Mouse (Mus musculus) natural killer cell, adult 2 months (primary cell): Measurements from ENCODE around the gene Wdr66.

ENCODE experiments used
- DNase-seq, 2 experiments: peaks; one replicate each; pipeline ENCODE4 v3.0.0; 2022; ENCODE audit warnings: low spot score in 2 of 2

Wdr66 gene

DNA sequence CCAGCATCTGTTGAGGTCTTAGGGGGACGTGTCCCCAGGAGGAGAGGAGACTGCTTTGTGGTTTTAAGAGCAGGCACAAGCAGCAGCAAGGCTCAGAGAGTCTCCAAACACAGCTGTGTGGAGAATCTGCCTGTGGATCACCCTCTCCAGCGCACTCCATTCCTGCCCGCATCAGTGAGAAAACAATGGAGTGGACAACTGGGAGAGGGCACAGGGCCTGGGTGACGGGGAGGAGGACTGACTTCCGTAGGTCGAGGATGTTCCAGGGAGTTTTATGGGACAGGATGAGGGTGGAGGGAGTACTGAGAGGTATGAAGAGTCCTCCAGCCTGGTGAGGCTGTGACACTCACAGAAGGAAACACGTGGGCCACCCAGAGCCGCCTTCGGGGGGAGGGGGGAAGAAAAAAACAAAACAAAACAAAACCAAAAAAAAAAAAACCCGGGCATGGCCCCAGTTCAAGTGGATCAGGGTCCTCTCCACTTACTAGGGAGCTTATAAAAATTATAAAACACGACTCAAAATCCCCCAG is 62.0 kb downstream of the Wdr66 start:
- peak in 1 of 2 experiments; percentile 24 for DNase-seq

DNA sequence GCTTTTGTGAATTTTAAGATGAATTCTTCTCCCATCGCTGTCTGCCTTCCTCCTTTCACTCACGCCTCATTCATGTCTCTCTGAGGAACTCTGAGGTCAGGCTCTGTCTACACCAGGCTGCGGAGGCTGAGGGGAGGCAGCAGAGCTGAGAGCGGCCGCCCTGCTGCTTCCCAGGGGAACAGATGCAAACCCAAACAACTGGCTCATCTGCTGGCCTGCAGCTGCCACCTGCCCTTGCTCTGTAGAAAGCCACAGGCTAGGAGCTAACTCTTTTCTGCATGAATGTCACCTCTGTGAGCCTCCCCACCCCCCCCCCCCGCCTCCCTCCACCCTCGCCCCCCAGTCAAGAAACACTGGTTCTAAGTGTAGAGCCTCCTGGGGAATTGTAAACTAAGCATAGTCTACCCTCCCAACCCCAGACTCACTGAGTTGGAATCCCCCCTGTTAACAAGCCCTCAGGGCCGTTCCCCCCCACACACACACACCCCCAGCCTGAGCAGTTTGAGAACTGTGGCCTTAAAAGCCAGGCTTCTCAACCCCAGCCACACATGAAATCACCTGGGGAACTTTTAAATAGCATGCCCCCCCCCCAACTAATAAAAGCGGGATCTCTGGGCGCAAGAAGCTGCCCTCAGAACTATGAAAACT is 63.4 kb downstream of the Wdr66 start:
- peak in 1 of 2 experiments; percentile 55 for DNase-seq

DNA sequence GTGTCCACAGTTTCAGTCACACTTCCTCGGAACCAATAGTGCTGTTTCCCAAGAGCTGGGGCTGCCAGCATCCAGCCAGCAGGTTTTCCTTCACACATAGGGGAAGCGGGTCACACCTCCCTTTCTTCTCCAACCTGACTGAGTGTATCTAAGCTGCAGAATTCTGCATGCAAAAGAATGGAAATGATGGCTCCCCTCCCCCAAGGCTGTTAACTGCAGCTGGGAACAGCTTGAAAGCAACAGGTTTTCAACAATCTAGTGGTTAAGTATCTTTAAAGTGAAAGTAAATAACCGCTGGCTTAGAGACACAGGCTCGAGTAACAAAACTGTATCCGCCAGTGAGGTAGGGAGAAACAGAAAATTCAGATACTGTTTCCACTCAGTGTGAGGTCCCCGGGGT is 66.1 kb downstream of the Wdr66 start:
- peak in 1 of 2 experiments; percentile 10 for DNase-seq

- DNase-seq, result peak in 1 of 2 experiments; percentile 33
Measured at GRCm38 (mm10) chr5:123320136-123320535, 68.2 kb downstream of the Wdr66 start.

DNA sequence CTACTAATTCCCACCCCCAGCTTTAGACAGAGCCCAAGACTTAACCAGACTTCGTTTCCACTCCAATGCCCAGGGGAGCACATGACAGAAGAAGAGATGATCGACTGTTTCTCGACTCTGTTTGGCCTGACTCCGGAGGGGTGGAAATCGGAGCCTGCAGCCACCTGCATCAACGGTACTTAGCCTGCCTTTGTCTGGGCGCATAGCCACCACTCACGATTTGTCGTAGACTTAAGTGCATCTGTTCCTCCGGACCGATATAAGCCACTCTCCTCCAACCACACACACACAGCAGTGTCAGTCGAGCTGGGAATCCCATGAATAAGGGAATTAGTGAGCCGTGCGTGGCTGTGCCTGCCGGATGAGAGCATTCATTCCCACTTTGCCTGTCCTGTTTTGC is 72.3 kb downstream of the Wdr66 start:
- DNase-seq, result peak in 1 of 2 experiments; percentile 41

DNA sequence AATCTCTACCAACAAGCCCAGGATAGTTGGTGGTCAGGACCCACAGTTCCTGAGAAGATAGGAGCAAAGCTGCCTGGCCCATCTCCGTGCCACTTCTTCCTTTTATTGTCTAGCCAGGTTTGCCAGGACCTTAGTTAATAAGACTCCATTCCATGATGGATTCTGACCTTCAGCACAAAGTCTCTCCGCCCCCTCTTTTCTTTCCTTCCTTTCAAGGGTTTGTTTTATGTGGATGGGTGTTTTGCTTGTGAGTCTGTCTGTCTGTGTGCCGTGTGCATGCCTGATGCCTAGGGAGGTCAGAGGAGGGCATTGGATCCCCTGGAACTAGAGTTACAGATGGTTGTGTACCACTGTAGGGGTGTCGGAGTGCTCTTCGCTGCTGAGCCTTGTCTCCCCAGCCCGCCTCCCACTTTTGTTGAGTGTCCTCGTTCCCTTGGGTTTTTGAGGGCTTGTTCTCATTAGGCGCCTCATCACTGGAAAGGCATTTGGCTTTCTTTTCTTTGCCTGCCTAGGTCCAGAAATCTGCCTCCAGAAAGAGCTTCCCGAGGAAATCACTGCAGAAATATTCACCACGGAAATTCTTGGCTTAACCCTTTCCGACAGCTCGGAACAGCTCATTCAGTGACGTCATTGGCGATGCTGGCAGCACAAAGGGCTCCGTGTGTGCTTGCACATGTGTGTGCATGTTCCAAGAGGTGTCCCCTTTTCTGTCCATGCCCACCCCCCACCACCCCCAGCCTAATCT is 74.3 kb downstream of the Wdr66 start:
- DNase-seq, result no peak

- peak in 1 of 2 experiments; percentile 67 for DNase-seq
Measured at GRCm38 (mm10) chr5:123326751-123327148, 74.8 kb downstream of the Wdr66 start.

DNA sequence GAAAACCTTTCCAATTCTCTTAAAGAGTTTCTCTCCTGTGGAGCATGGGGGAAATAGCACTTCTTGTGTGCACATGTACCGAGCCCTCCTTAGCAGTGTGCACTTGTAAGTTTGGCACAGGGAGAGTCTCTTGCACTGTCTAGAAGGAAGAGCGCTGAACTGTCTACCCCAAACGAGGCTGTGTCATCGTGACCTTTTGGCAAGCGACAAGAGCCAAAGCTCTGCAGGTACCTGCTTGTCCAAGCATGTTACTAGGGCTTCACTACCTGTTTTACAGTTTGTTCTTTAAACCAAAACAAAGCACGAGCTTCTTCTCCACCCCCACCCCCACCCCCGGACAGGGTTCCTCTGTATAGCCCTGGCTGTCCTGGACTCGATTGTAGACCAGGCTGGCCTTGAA is 75.8 kb downstream of the Wdr66 start:
- peak in 1 of 2 experiments; percentile 23 for DNase-seq

DNA sequence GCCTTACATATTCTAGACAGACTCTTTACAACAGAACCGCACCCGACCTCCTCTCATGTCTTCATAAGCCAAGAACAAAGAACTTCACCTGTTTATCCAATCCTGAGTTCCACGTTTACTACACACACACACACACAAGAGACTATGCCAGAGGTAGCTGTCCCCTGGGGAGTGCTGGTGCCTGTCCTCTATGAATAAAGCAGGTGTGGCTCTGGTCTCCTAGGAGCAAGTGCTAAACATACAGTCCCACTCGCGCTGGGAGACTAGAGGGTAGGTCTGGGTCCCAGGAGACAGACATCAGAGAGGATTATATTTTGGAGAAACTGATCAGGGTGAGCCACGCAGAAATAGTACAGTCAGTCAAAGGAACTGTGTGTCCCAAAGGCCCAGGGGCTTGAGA is 81.7 kb downstream of the Wdr66 start:
- DNase-seq, result no peak

GRCm38 (mm10) chr5:123336205-123336961 is 84.5 kb downstream of the Wdr66 start:
- no peak for DNase-seq

DNA sequence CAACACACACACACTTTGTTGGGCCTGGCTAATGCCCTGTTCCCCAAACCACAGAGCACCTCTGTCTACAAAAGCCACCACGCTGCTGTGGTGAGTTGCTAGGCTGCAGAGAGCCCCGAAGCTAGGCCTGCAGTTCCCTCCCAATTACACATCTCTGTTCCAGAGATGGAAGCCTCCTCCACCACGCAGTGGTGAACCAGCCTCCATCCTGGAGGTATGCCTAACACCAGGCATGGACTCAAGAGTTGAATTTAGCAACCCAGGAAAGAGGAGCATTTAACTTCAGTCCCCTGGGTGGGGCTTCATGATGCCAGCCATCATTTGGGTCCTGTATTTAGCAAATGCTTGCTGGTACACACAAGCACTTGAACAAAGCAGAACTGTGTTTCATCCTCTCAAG is 86.6 kb downstream of the Wdr66 start:
- DNase-seq, result no peak

- DNase-seq, result peak; percentile 75 to 86
Measured at GRCm38 (mm10) chr5:123343707-123344627, 92.1 kb downstream of the Wdr66 start, which contains the start of gene Bcl7a. Gene Bcl7a, plus strand, starts transcription at chr5:123343834.

- no peak for DNase-seq
Measured at GRCm38 (mm10) chr5:123344628-123344962, 92.7 kb downstream of the Wdr66 start.

DNA sequence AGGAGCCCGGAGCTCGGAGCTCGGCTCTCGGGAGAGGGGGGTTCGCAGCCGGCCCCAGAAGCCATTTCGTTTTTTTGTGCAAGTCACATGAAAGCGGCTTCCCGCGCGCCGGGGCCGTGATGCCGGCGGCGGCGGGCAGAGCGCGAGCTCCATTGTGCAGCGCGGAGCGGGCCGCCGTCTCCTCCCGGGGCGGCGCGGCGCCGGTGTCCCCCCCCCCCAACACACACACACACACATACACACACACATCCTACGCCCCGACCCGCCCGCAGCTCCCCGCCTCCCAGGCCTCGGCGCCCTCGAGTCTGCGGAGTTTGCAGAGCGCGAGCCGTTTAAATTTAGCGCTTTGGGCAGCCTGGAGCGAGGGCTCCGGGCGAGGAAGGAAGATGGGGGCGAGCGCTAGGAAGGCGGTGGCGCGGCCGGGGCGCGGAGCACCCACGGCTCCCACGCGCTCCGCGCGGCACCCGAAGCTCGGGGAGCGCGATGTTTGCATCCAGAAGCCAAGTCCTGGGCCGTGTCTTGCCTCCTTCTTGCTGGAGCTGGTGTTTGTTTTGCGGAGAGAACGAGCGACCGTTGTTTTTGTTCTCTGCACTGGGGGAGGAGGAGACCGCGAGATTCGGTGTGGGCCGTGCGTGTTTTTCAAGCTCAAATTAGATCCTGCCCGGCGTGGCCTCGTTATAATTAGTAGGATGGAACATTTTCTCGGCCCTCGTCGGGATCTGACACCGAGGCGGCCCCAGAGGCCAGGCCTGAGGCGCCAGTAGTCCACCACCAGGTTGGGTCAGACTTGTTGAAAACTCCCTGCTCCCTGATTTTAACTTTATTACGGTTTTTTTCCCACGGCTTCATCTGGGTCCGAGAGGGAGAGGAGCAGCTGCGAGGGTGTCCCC is 93.3 kb downstream of the Wdr66 start:
- peak; percentile 11 to 40 for DNase-seq

DNA sequence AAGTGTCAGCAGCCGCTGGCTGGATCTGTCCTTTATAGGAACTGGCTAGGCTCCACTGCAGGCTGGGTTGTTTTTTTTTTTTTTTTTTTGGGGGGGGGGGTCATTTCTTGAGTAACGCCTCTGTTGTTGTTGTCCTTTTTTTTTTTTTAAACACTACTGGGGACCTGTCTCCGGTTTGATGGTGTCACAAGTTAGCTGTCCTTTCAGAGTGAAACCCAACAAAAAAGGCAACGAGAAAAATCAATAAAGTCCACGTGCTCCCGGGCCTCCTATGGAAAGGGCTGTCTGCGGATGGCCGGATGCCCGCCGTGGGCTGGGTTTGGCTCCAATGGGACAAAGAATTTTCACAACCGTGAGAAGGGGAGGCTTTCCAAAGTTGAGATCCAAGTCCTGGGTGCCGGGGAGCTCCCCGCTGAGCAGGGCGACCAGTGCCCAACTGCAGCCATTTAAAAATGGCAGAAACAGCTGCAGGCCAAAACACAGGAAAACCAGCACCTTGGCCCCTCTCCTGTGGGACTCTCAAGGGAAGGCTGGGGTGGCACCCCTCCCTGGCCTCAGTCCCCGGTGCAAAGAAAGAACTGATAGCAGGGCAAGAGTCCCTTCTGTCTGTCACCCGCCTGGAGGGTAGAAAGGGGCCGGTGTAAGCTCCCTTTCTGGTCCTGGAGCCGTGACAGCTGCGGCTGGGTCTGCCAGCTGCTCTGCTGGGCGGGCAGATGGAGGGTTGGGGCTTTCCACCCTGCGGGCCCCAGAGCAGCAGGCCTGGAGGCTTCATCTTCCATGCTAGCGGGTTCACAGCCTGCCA is 94.2 kb downstream of the Wdr66 start:
- peak; percentile 22 to 49 for DNase-seq

- DNase-seq, result no peak
Measured at GRCm38 (mm10) chr5:123346701-123347270, 94.9 kb downstream of the Wdr66 start.

- no peak for DNase-seq
Measured at GRCm38 (mm10) chr5:123347985-123348384, 96.1 kb downstream of the Wdr66 start.

GRCm38 (mm10) chr5:123350386-123350785 is 98.5 kb downstream of the Wdr66 start:
- peak in 1 of 2 experiments; percentile 54 for DNase-seq

- DNase-seq, result no peak
Measured at GRCm38 (mm10) chr5:123355918-123356317, 104.0 kb downstream of the Wdr66 start.
